Mouse (Mus musculus): ENCODE results near the gene Atxn7l1. TPM values are rescaled to one million over a fixed set of nuclear protein-coding genes. Genes with fewer than 3 reads are reported as not detected.

The Atxn7l1 gene
- polyA plus RNA-seq, 1 experiment from 2014 or later, result 18.2 TPM

DNA sequence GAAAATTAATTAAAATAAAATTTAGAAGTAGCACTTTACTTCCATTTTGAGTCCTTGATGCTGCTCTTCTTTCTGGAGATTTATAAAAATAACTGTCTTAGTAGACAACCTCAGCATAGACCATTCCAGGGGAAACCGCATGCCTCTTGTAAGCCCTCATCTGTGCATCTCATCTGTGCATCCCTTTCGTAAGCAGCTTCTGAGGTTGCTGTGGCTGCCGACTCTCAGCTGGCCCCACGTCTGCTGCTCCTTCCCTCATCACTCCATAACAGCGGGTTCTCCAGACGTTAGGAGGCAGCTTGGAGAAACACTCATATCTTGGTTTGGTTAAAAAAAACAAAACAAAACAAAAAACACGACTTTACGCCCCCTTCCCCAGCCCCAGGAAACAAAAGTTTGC, 47.7 kb downstream of the Atxn7l1 start:
- DNase-seq (ENCODE audit: low spot score) (no peak), ATAC-seq (replicated peaks; ENCODE audit: low FRiP score, low TSS enrichment, low read depth) (no peak)
- Histone ChIP-seq H3K4me1 (replicated peaks; ENCODE audit: control insufficient read depth, insufficient read depth, low read length) (peaks cover 12% of the 10 kb centered on the region; the same call in 1 of the 2 replicates), H3K4me3 (ENCODE audit: low read depth, low read length) (no peak overlapping the region), H3K27ac (ENCODE audit: low read depth) (no peak overlapping the region), H3K36me3 (ENCODE audit: control insufficient read depth, insufficient read depth, low read length) (no peaks in the 10 kb centered on the region), H3K9me3 (ENCODE audit: control insufficient read depth, low read length) (peaks cover 4% of the 10 kb centered on the region; the same call in 1 of the 2 replicates), H3K4me2 (ENCODE audit: low read length) (no peak overlapping the region), H3K9ac (ENCODE audit: low read length) (no peak overlapping the region), H3K27me3 (replicated peaks; ENCODE audit: control insufficient read depth, insufficient read depth, low read length) (no peaks in the 10 kb centered on the region)
- 65% methylated on average over 8 of the region's 8 CpGs for WGBS

DNA sequence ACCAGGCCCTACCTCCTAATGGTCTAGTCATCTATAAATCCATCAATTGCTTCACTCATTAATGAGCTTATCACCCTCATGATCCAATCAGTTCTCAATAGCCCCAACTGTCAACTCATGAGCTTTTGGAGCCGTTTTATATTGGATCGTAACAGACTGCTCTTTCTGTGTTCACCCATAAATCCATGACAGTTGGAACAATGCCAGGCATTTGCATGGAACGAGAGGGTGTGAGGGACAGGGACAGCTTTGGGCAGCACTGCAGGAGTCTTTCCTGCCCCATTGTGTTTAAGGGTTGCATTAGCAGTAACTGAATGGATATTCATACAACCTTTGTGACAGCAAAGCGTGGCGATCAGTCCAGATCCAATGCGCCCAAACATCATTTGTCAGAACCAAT, 49.8 kb downstream of the Atxn7l1 start:
- 78% methylated on average over 6 of the region's 6 CpGs for WGBS

DNA sequence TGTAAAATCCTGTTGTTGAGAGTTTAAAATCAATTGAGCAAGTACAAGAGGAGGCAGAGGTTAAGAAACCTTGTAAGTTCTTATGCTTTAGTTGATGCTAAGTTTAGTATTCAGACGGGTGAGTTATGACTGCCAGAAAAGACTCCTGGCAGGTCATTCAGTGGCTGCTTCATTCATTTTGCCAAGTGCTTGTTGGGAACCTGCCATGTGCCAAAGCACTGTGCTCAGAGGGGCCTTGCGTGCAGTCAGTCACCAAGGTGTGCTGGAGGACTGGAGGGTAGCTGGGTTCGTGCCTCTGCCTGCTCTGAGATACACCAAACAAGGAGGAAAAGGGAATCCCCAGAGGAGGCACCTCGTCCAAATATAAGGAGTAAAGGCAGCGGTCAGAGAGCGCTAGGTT, 50.3 kb downstream of the Atxn7l1 start:
- Histone ChIP-seq H3K4me1 (replicated peaks; ENCODE audit: control insufficient read depth, insufficient read depth, low read length) (peaks cover 12% of the 10 kb centered on the region; the same call in 1 of the 2 replicates), H3K4me2 (ENCODE audit: low read length) (no peak overlapping the region), H3K4me3 (ENCODE audit: low read depth, low read length) (no peak overlapping the region), H3K27me3 (replicated peaks; ENCODE audit: control insufficient read depth, insufficient read depth, low read length) (no peaks in the 10 kb centered on the region), H3K9me3 (ENCODE audit: control insufficient read depth, low read length) (peaks cover 4% of the 10 kb centered on the region; the same call in 1 of the 2 replicates), H3K9ac (ENCODE audit: low read length) (no peak overlapping the region), H3K36me3 (ENCODE audit: control insufficient read depth, insufficient read depth, low read length) (no peaks in the 10 kb centered on the region), H3K27ac (ENCODE audit: low read depth) (no peak overlapping the region)
- 86% methylated on average over 6 of the region's 6 CpGs for WGBS
- ATAC-seq (replicated peaks; ENCODE audit: low FRiP score, low TSS enrichment, low read depth) (no peak), DNase-seq (ENCODE audit: low spot score) (no peak)

More for the DNA sequence above, 49.8 kb downstream of the Atxn7l1 start:
- ATAC-seq (replicated peaks; ENCODE audit: low FRiP score, low TSS enrichment, low read depth) (no peak), DNase-seq (ENCODE audit: low spot score) (no peak)
- no peak overlapping the region for H3K27ac ChIP-seq (ENCODE audit: low read depth)
- H3K36me3 ChIP-seq (ENCODE audit: control insufficient read depth, insufficient read depth, low read length), result no peaks in the 10 kb centered on the region
- no peak overlapping the region for H3K9ac ChIP-seq (ENCODE audit: low read length)
- peaks cover 4% of the 10 kb centered on the region; the same call in 1 of the 2 replicates for H3K9me3 ChIP-seq (ENCODE audit: control insufficient read depth, low read length)
- H3K4me3 ChIP-seq (ENCODE audit: low read depth, low read length), result no peak overlapping the region
- no peaks in the 10 kb centered on the region for H3K27me3 ChIP-seq (replicated peaks; ENCODE audit: control insufficient read depth, insufficient read depth, low read length)
- no peak overlapping the region for H3K4me2 ChIP-seq (ENCODE audit: low read length)
- peaks cover 12% of the 10 kb centered on the region; the same call in 1 of the 2 replicates for H3K4me1 ChIP-seq (replicated peaks; ENCODE audit: control insufficient read depth, insufficient read depth, low read length)

DNA sequence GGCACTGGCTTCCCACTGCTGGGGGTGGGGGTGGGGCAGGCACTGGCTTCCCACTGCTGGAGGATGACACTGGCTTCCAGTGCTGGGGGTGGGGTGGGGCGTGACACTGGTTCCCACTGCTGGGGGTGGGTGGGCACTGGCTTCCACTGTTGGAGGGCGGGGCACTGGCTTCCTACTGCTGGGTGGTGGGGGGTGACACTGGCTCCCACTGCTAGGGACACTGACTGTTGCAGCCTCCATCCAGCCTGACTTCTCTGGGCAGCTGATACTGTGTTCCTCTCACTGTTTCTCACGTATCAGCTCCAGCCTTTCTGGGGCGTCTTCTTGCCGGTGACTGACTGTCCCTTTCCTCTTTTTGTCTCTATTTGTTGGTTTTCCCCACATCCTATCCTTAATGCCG, 53.6 kb downstream of the Atxn7l1 start:
- no peaks in the 10 kb centered on the region for H3K4me1 ChIP-seq (replicated peaks; ENCODE audit: control insufficient read depth, insufficient read depth, low read length)
- DNase-seq (ENCODE audit: low spot score) (no peak), ATAC-seq (replicated peaks; ENCODE audit: low FRiP score, low TSS enrichment, low read depth) (no peak)
- WGBS, result 90% methylated on average over 6 of the region's 6 CpGs
- H3K27ac ChIP-seq (ENCODE audit: low read depth), result no peak overlapping the region
- peaks cover 4% of the 10 kb centered on the region; the same call in 1 of the 2 replicates for H3K9me3 ChIP-seq (ENCODE audit: control insufficient read depth, low read length)
- no peaks in the 10 kb centered on the region for H3K27me3 ChIP-seq (replicated peaks; ENCODE audit: control insufficient read depth, insufficient read depth, low read length)
- H3K9ac ChIP-seq (ENCODE audit: low read length), result no peak overlapping the region
- no peak overlapping the region for H3K4me3 ChIP-seq (ENCODE audit: low read depth, low read length)
- H3K4me2 ChIP-seq (ENCODE audit: low read length), result no peak overlapping the region
- no peaks in the 10 kb centered on the region for H3K36me3 ChIP-seq (ENCODE audit: control insufficient read depth, insufficient read depth, low read length)

DNA sequence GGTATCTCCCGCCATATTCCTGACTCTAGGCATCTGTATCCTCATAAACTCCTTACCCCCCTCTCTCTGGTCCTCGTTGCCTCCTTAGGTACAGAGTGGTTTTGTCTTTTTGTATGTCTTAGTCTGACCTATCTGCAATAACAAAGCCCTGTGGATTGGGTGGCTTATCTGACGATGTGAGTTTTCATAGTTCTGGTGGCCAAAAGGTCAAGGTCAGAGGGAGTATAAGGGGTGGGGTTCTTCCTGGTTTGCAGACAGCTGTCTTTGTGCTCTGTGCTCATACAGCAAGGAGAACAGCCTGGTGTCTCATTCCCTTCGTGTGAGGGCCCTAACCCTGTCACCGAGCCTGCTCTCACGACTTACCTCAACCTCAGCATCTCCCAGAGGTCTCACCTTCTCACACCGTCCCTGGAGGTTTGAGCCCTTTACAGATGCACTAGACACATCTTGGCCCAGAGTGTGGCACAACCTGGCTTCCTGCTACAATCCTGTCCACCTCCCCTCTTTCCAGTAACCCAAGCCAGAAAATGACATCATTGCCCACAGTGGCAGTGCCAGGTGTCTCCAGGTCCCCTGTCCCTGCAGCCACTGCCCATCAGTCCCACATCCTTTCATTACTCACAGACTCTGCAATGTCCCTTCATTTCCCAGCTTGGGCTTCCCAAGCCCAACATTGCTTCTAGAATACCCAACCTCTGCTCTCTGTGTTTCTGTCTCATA, 54.2 kb downstream of the Atxn7l1 start:
- Histone ChIP-seq H3K27ac (ENCODE audit: low read depth) (no peak overlapping the region), H3K27me3 (replicated peaks; ENCODE audit: control insufficient read depth, insufficient read depth, low read length) (no peaks in the 10 kb centered on the region), H3K4me2 (ENCODE audit: low read length) (no peak overlapping the region), H3K9me3 (ENCODE audit: control insufficient read depth, low read length) (peaks cover 4% of the 10 kb centered on the region; the same call in 1 of the 2 replicates), H3K36me3 (ENCODE audit: control insufficient read depth, insufficient read depth, low read length) (no peaks in the 10 kb centered on the region), H3K9ac (ENCODE audit: low read length) (no peak overlapping the region), H3K4me3 (ENCODE audit: low read depth, low read length) (no peak overlapping the region), H3K4me1 (replicated peaks; ENCODE audit: control insufficient read depth, insufficient read depth, low read length) (no peaks in the 10 kb centered on the region)
- 63% methylated on average over 7 of the region's 7 CpGs for WGBS
- ATAC-seq (replicated peaks; ENCODE audit: low FRiP score, low TSS enrichment, low read depth), result no peak
- DNase-seq (ENCODE audit: low spot score), result no peak

DNA sequence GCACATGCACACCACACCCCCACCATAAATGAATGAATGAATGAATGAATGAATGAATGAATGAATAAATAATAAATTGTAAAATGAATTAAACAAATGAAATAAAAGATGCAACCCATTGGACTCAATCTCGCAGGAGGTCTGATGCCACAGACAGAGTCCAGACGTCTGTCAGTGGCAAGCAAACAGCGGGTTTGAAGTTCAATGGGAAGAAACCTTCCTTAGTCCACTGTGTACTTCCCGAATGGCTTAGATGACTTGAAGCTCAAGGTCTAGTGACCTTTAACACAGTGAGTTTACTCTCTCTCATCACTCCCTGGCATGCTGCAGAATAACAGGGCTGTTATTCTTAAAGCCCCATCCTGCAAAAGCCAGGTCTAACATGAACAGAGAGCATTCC, 57.8 kb downstream of the Atxn7l1 start:
- WGBS, result 66% methylated on average over 4 of the region's 4 CpGs
- no peak overlapping the region for H3K4me2 ChIP-seq (ENCODE audit: low read length)

DNA sequence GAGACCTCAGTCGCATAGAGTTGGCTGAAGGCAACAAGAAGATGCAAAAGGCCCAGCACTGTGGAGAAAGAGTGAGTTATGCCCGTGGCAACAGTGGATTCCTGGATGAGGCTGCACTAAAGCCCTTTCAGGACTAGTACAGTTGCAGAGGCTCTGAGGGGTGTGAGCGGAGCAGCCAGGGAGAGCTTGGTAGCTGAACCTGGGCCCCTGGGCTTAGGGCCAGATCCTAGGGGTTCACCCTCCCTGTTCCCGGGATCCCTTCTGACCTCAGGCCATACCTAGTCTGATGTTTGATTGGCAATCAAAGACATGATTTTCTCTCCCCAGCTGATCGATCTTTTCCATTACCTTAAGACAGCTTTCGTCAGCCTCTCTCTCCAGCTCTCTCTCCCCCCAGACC, 58.8 kb downstream of the Atxn7l1 start:
- Histone ChIP-seq H3K27ac (ENCODE audit: low read depth) (no peak overlapping the region), H3K4me2 (ENCODE audit: low read length) (no peak overlapping the region), H3K9me3 (ENCODE audit: control insufficient read depth, low read length) (no peaks in the 10 kb centered on the region), H3K4me1 (replicated peaks; ENCODE audit: control insufficient read depth, insufficient read depth, low read length) (no peaks in the 10 kb centered on the region), H3K9ac (ENCODE audit: low read length) (no peak overlapping the region), H3K27me3 (replicated peaks; ENCODE audit: control insufficient read depth, insufficient read depth, low read length) (no peaks in the 10 kb centered on the region), H3K4me3 (ENCODE audit: low read depth, low read length) (no peak overlapping the region), H3K36me3 (ENCODE audit: control insufficient read depth, insufficient read depth, low read length) (no peaks in the 10 kb centered on the region)
- DNase-seq (ENCODE audit: low spot score), result no peak
- ATAC-seq (replicated peaks; ENCODE audit: low FRiP score, low TSS enrichment, low read depth), result no peak
- 83% methylated on average over 6 of the region's 6 CpGs for WGBS

More for the DNA sequence above, 57.8 kb downstream of the Atxn7l1 start:
- DNase-seq (ENCODE audit: low spot score), result no peak
- no peak overlapping the region for H3K4me3 ChIP-seq (ENCODE audit: low read depth, low read length)
- H3K27me3 ChIP-seq (replicated peaks; ENCODE audit: control insufficient read depth, insufficient read depth, low read length), result no peaks in the 10 kb centered on the region
- ATAC-seq (replicated peaks; ENCODE audit: low FRiP score, low TSS enrichment, low read depth), result no peak
- no peaks in the 10 kb centered on the region for H3K9me3 ChIP-seq (ENCODE audit: control insufficient read depth, low read length)
- H3K36me3 ChIP-seq (ENCODE audit: control insufficient read depth, insufficient read depth, low read length), result no peaks in the 10 kb centered on the region
- H3K4me1 ChIP-seq (replicated peaks; ENCODE audit: control insufficient read depth, insufficient read depth, low read length), result no peaks in the 10 kb centered on the region
- H3K27ac ChIP-seq (ENCODE audit: low read depth), result no peak overlapping the region
- H3K9ac ChIP-seq (ENCODE audit: low read length), result no peak overlapping the region

DNA sequence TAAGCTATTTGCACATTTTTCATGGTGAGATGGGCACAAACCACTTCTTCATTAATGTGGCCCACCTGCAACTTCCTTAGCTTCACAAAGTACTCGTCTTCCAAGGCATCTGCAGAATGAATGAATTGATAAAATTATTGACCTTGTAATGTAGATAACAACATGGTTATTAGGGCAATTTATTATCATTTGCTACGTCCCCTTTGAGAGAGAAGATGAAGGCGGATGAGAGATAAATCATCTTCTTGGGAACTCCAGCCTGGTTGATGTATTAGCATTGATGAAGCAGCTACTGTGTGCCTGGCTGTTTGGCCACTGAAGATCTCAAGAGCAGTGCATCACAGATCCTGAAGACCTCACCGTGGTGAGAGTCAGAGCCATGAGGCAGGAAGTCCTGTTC, 63.4 kb downstream of the Atxn7l1 start:
- no peaks in the 10 kb centered on the region for H3K27me3 ChIP-seq (replicated peaks; ENCODE audit: control insufficient read depth, insufficient read depth, low read length)
- no peaks in the 10 kb centered on the region for H3K9me3 ChIP-seq (ENCODE audit: control insufficient read depth, low read length)
- no peak for DNase-seq (ENCODE audit: low spot score)
- no peak overlapping the region for H3K4me3 ChIP-seq (ENCODE audit: low read depth, low read length)
- WGBS, result 69% methylated on average over 4 of the region's 4 CpGs
- no peaks in the 10 kb centered on the region for H3K36me3 ChIP-seq (ENCODE audit: control insufficient read depth, insufficient read depth, low read length)
- no peaks in the 10 kb centered on the region for H3K4me1 ChIP-seq (replicated peaks; ENCODE audit: control insufficient read depth, insufficient read depth, low read length)
- no peak overlapping the region for H3K27ac ChIP-seq (ENCODE audit: low read depth)
- ATAC-seq (replicated peaks; ENCODE audit: low FRiP score, low TSS enrichment, low read depth), result no peak
- H3K9ac ChIP-seq (ENCODE audit: low read length), result no peak overlapping the region
- H3K4me2 ChIP-seq (ENCODE audit: low read length), result no peak overlapping the region
